Mouse (Mus musculus): ENCODE results near the gene Ppp2r5a. TPM values are rescaled to one million over a fixed set of nuclear protein-coding genes. Genes with fewer than 3 reads are reported as not detected.

Gene Ppp2r5a
- polyA plus RNA-seq, 1 experiment from 2014 or later = 10.5 TPM

Other genes starting within 250 kb of the Ppp2r5a start
- gene Fam71a, start 238.5 kb downstream of the Ppp2r5a start, polyA plus RNA-seq (2015; fragmentation: Nextera tagmentation; extraction: Ambion mirVana) = not detected in 2 replicates
- 1.1 and 1.5 TPM in 2 replicates for gene Atf3, start 185.2 kb downstream of the Ppp2r5a start, polyA plus RNA-seq (2015; fragmentation: Nextera tagmentation; extraction: Ambion mirVana)
- 100 and 106 TPM in 2 replicates for gene Nenf, start 85.1 kb downstream of the Ppp2r5a start, polyA plus RNA-seq (2015; fragmentation: Nextera tagmentation; extraction: Ambion mirVana)
- 53.1 and 54.0 TPM in 2 replicates for gene Tmem206, start 77.4 kb downstream of the Ppp2r5a start, polyA plus RNA-seq (2015; fragmentation: Nextera tagmentation; extraction: Ambion mirVana)
- 22.0 and 23.2 TPM in 2 replicates for gene Dtl, start 172.3 kb upstream of the Ppp2r5a start, polyA plus RNA-seq (2015; fragmentation: Nextera tagmentation; extraction: Ambion mirVana)
- gene Ints7, start 172.4 kb upstream of the Ppp2r5a start, polyA plus RNA-seq (2015; fragmentation: Nextera tagmentation; extraction: Ambion mirVana) = 49.7 TPM in 2 replicates

All from forebrain, embryonic 15.5 days (tissue).